Mouse (Mus musculus): ENCODE measurements around the gene Neurl2.
A peak's percentile ranks its signal among the peaks of the same experiment; 100 is the strongest.
"Not testable (repeated sequence)": the region's sequence is repeated elsewhere in the genome, so short reads cannot be mapped to it uniquely, and the experiment has no call there.

The Neurl2 gene

DNA sequence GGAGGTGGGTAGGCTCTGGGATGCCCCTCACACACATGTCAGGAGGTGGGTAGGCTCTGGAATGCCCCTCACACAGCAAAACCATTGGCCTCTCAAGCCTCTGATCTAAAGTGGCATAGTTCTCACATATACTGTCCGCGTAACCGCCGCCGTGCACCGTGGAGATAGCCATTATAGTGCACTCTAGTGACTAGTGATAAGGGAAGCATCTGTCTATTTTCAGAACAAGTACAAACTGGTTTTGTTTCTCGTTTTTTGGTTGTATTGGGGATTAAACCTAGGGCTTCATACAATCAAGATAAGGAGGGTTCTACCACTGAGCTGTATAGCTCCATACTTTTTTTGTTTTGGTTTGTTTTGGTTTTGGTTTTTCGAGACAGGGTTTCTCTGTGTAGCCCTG lies 17.4 kb downstream of the Neurl2 start:
- DNase-seq, result no peak

DNA sequence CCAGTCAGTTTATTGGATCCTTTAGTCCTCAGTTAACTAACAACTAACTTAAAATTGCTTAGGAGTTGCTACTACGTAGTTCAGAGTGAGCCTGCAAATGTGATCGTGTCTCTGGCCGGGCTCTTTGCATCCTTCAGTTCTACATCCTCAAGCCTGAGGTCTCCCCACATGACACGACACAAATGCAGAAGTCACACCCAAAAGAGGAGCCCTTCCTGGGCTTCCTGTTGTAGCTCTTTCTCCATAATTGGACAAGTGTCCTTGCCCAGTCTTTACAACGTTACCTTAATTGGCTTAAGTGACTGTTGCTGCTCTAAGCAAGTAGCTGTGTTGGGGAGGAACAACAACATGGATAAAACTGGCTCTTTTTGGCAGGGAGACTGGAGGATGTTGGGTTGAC lies 17.9 kb downstream of the Neurl2 start:
- no peak for DNase-seq

DNA sequence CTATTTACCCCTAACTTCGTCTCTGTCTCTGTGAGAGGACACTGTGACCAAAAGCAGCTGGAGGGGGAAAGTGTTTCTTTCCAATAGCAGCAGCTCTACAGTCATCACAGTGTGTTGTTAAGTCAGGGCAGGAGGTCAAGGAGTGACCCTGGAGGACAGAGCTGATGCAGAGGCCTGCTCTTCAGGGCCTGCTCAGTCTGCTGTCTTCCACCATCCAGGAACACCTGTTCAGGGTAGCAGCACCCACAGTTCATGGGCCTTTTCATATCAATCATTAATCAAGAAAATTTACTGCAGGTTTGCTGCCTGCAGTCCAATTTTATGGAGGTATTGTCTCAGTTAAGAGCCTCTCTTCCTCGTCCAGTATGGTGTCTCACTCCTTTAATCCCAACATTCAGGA lies 19.7 kb downstream of the Neurl2 start:
- no peak for DNase-seq

DNA sequence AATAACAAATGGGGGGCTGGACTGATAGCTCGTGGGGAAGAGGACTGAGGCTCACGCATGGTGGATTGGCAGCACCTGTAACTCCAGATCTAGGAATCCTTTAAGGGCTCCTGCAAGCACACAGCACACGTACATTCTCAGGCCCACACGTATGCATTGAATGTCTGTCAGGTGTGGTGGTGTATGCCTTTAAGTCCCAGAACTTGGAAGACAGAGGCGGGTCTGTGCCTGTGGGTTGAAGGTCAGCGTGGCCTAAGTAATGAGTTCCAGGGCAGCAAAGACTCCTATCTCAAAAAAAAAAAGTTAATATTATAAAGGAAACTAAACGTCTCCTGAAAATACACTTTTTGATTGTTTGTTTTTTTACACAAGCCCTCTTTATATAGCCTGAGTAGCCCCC lies 26.6 kb downstream of the Neurl2 start:
- DNase-seq, result no peak

DNA sequence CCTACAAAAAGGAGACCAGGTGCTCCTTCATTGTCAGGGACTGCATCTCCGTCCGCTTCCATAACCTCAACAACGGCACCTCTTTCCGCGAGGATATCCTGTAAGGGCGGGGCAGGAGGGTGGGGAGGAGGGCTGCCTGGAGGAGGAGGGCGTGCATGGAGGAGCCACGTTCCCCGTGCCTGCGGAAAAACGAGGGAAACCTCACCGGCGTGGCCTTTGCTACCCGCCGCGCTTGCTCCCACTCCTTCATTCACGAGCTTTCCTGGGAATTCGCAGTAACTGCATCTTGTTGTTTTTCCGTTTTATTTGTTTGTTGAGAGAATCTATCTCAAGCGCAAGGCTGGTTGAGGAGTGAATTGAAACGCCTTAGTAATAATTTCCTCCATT lies 27.9 kb downstream of the Neurl2 start:
- no peak for DNase-seq

DNA sequence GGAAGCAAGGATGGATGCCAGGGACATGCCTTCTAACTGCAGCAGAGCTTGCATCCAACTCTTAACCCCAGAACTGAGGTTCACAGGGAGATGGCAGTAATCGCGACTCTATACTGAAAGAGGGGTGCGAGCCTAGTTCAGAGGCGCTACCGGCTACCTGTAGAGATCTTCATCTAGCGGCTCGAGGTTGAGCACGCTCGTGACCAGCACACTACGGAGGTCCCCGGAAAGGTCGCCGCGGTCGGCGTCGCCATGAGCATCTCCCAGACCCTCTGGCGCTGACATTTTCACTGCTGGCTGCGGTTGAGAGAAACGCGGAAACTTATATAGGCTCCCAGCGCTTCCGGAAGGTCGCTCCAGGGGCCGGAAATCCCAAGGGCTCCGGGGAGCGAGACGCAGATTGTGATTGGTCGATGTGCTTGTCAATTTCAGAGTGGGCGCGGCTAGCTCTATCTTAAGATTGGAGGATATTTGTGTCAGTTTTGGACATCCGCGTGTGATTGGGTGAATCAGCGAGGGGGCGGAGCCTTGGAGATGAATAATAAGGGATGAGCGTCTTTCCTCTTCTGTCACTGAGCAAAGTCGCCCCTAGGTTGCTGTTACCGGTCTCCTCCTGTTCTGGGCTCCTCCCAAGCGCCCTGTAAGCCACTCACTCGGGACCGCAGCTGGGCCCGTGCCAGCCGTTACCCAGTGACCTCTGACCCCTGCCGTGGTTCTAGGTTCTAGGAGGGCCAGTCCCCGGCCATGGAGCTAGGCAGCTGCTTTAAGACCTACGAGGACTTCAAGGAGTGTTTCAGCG lies 28.5 kb downstream of the Neurl2 start, which contains the start of the genes Acot8 and Zswim3:
Gene Acot8 (minus strand): TSS at position 350 of the 799 bp plus-strand sequence.
Gene Zswim3 (plus strand): TSS at position 566 of the 799 bp plus-strand sequence.
- DNase-seq, result peak; percentile 100

DNA sequence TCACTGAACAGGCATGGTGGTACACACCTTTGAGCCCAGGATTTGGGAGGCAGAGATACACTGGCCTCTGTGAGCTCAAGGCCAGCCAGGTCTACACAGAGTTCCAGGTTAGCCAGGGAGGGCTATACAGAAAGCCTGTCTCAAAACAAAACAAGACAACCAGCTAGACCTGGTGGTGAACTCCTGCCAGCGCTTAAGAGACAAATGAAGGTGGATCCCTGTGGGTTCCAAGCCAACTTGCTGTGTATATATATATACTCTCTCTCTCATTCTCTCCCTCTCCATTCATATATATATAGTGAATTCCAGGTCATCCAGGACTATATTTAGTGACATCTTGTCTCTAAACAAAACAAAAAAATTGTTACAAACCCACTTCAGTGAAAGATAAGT lies 29.3 kb downstream of the Neurl2 start:
- no peak for DNase-seq

DNA sequence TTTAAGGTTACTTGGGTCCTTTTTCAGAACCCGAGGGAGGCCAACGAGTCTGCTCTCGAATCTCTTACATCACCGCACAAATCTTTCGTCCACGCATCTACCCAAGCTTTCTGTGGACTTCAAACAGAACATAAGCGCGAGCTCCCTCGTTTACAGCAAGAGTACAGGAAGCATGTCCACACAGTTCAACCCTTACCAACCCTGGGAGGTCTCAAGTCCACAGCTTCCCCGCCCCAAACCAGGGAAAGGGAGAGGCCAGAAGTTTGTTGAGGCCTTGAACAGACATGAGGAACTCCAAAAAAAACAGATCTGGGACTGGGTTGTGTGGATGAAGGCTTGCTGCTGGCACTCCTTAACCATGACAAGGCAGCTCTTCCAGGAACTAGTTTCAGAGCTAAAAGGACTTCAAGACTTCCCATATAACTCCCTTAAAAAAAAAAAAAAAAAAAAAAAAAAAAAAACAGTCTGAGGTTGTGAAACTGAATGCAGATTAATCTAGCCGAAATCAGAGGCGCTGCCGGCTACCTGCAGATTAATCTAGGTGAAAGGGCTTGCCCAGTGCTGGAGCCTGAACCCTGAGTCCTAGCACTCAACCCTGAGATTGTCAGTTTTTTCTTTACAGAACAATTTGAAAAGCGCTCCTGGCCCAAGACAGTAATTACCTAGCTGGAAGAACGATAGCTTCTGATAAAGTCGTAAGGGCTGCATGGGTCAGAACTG lies 29.9 kb downstream of the Neurl2 start:
- DNase-seq, result peak; percentile 27

DNA sequence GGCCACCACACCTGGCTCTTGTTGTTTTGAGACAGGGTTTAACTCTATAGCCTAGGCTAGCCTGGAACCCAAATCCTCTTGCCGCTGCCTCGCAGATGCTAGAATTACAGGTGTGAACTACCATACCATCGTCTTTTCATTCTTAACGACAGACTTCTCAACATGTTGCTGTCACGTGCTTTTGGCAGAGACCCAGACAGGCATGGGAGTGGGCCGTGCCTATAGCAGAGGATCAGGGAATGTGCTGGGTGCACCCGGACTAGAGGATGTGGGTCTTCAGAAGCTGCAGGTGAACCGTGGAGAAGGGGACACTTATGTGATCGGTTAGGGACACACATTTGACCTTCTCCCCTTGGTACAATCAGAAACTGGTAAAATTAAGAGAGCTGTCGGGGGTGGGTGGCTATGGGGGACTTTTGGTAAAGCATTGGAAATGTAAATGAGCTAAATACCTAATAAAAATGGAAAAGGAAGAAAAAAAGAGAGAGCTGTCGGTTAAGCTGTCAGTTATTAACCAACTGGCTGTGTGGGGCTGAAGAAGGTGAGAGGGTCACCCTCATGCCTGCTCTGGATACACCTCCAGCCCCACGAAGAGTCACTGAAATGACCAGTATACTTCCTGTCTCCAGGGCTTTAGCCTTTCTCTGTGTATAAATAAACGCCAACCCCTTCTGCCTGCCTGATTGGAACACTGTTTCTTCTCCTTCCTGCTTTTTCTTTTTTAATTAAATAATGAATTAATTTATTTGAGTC lies 32.8 kb downstream of the Neurl2 start:
- peak; percentile 25 for DNase-seq

DNA sequence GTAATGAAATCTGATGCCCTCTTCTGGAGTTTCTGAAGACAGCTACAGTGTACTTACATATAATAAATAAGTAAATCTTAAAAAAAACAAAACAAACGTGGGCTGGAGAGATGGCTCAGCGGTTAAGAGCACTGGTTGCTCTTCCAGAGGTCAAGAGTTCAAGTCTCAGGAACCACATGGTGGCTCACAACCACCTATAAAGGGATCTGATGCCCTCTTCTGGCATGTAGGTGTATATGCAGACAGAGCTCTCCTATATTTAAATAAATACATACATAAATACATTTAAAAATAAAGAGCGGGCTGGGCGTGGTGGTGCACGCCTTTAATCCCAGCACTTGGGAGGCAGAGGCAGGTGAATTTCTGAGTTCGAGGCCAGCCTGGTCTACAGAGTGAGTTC lies 34.7 kb downstream of the Neurl2 start:
- DNase-seq, result not testable (repeated sequence)

DNA sequence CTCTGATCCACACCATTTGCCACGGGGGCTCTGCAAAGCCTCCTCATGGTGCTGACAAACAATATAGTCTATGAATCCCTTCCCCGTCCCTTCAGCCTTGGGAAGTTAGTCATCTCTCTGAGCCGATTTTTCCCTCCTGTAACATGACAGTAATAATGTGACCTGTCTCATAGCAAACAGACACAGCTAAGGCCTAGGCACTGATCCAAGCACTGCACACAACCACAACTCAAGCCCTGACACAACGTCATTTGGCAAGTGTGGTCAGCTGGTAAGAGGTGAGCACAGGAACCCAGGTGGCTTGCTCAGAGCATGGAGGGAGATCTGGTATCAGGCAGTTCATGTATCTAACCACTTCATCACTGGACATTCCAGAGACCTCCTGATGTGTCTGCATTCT lies 37.4 kb downstream of the Neurl2 start:
- DNase-seq, result no peak

DNA sequence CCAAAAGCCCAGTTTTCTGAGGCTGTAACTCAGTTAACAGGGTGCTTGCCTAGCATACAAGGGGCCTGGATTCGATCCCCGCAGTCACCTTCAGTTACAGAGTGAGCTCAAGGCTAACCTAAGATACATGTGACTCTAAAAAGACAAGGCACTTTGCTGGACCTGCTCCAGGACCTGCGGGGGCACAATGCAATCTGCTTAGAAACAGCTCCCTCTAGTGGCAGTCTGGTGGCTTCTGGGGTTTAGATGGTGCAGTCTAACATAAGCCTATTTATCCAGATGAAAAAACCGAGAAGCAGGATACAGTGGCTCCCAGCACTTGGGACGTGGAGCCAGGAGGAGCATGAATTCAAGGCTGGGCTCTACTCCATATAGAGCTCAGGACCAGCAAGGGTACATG lies 39.0 kb downstream of the Neurl2 start:
- DNase-seq, result peak; percentile 85

DNA sequence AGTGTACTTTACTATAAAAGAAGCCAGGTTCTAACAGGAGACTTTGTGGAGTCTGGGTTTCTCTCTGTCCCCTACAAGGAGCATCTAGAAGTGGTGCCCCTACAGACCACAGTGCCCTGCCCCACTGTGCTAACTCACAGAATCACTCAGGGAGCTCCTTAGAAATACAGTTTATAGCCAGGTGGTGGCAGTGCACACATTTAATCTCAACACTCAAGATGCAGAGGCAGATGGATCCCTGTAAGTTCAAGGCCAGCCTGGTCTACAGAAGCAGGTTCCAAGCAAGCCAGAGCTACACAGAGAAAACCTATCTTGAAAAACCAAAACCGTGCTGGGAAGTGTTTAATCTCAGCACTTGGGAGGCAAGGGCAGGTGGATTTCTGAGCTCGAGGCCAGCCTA lies 39.5 kb downstream of the Neurl2 start:
- no peak for DNase-seq

DNA sequence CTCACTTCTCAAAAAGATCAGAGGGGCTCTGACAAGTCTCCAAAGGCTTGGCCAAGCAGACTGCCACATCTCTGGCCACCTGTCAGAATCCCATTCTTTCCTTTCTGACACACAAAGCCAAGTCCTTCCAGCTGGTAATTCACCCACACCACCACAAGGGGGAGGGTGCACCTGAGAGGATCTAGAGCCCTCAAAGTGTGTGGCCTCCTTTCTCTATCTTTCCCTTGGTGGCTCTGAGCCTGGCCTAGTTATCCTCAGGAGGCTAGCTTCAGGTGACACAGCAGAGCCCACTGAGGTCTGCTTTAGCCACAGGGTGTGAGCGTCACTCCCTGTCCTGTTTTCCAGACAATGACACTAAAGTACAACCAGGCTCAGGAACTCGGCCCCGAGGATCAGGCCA lies 40.0 kb downstream of the Neurl2 start:
- DNase-seq, result peak; percentile 73

DNA sequence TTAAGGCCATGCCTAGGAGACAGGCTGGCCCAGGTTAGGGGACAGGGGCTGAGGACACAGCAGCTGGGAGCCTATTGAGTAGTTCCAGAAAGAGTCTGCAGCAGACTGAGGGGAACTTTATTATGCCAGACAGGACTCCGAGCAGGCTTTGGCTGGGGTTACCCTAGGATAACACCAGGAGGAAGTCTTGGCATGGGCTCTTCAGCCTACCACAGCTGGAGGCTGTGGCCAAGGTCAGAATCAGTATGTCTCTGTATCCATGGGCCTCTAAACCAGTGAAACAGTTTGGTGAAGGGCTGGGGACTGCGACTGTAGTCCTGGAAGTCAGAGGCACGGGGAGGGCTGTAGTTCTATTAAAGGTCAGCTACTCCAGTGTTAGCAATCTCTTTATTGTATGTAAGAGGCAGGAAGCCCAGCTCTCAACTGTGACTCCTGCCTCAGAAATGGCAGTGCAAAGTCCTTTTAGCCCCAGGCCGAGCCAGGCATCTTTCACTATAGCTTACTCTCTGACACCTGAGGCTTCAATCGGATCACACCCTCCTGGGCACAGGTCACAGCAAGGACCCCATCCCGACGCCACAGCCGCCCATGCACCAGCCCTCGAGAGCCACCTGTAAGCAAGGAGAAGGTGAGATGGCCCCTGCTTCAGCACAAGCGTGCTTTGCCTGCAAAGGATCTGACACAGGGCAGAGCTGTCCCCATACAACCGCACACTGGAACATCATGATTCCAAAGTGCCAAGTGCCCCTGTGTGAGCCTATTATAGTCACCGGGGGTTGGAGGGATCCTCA lies 40.7 kb downstream of the Neurl2 start:
- no peak for DNase-seq

DNA sequence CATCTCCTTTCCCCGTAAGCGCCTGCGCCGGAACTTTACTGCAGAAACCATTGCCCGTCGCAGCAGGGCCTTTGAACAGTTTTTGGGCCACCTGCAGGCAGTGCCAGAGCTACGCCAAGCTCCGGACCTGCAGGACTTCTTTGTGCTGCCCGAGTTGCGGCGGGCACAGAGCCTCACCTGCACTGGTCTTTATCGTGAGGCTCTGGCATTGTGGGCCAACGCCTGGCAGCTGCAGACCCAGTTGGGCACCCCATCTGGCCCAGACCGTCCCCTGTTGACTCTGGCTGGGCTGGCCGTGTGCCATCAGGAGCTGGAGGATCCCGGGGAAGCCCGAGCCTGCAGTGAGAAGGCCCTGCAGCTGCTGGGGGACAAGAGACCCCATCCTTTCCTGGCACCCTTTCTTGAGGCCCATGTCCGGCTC lies 41.4 kb downstream of the Neurl2 start:
- no peak for DNase-seq

DNA sequence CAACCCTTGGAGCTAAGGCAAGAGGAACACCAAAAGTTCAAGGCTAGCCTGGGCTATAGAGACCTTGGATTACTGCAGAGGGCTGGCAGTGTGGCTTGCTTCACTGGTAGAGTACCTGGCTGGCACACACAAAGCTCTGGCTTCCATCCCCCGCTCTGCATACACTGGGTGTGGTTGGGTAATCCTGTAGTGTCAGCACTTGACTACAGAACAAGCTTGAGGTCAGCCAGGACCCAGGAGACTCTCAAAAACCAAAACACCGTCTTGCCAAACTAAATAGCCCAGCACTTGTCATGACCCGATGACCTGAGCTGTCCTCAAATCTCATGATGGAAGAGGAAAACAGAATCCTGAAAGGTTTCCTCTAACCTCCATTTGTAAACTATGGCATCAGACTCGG lies 42.8 kb downstream of the Neurl2 start:
- DNase-seq, result no peak

DNA sequence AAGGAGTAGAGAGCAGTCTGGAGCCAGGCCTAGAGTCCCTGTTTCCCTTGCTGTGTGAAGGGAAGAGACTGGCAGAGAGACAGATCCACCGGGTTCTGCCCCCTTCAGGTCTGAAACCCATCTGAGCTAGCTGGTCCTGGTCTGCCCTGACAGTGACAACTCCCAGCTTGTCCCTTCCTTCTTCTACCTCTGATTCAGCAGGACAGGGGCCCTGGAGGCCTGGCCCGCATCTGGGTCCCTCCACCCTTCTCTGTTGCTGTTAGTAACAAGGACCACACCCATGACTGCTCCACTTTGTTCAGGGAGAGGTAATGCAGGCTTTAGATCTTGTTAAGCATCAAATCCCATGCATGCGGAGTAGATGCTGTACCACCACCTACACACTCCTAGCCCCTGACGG lies 44.8 kb downstream of the Neurl2 start:
- no peak for DNase-seq

DNA sequence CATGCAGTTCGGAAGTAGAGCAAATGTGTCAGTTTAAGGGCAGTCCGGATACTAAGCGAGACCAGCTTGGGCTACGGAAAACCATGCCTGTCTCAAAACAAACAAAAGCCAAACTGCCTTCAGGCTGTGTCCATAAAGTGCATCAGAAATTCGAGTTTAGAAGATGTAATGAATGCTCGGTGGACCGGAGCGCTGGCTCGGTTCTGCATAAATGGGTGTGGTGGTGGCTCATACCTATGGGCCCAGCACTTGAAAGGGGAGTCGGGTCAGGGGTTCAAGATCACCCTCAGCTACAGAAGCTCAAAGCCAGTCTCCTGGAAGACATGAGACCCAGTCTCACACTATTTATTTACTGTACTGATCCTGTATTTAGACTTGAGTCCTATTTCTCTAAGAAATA lies 45.5 kb downstream of the Neurl2 start:
- DNase-seq, result no peak

DNA sequence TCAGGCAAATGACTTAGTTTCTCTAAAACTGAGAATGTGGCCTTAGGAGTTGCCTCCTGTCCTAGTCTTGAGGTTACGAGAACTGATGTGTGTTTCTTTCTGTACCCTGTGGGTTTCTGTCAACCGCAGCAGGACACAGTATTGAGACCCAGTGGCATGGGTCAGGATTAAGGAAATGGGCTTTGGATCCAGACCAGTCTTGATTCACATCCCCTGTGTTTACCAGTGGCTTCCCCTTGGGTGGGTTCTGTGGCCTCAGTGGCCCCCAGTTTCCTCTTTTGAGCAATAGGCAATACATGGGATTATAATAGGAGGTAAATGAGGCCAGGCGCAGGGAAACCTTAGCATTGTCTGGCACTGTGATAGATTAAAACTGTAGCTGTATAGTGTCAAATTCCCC lies 46.2 kb downstream of the Neurl2 start:
- DNase-seq, result no peak

DNA sequence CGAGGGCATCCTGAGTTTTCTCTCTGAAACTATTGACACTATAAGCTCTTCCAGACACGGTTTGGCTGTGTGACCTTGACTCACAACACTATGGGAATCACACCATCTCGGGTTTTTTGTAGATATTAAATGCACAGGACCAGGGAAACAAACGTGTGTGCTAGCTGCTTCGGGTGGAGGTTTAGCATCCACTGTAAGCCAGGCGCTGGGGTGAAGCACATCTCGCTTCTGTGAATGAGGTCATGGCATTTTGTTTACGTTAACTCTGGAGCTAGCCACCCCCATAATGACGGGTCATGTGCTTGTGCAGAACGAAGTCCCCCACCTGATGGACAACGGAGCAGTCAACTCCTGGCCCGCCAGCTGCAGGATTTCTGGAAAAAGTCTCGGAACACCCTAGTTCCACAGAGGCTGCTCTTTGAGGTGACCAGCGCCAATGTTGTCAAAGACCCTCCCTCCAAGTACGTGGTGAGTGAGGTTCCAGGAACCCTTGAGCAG lies 46.8 kb downstream of the Neurl2 start:
- no peak for DNase-seq

Measured in kidney, adult 18-20 months (tissue).